Mouse (Mus musculus): Measurements from ENCODE around the gene Psg19. TPM values are rescaled to one million over a fixed set of nuclear protein-coding genes. Genes with fewer than 3 reads are reported as not detected.
"Not testable (repeated sequence)": the region's sequence is repeated elsewhere in the genome, so short reads cannot be mapped to it uniquely, and the experiment has no call there.

Gene Psg19
- polyA plus RNA-seq, 1 experiment from 2014 or later, result not detected

DNA sequence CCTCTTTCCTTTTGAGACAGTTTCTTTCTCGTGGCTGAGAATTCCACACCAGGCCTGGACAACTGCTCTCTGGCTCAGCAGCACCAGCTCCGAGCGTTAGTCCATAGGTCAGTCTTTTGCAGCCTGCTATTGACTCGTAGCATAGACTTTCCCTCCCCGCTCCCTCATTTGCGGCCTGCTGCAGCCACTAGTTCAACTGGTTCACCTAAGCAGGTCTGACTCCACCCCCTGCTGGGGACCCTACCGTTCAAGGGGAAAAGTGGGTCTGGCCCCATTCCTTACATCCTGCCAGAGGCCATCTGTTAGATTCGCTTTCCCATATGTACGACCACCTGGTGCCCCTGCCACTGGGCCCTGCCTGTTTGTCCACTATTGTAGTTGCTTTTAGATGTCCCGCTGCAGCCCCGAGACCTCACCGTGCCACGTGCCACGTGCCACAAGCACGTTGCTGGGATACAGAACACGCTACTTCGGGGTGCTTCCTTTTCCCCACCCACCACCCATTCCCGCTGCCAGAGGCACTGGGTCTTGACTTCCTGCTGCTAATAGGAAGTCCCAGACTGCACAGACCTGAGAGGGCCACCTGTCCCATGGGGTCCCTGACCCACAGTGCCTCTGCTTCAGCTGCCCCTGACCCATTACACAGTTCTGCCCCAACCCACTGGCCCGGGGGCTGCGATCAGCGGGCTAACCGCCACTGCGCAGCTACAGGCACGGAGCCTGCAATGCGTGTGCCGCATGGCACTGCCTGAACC is 29.6 kb upstream of the Psg19 start:
- 68% methylated on average over 26 of the region's 26 CpGs for WGBS
- no peaks in the 10 kb centered on the region for H3K4me1 ChIP-seq (replicated peaks; ENCODE audit: control insufficient read depth, insufficient read depth, low read length)
- no peak overlapping the region for H3K9ac ChIP-seq (ENCODE audit: low read depth, low read length)
- no peak for DNase-seq (ENCODE audit: low spot score)
- no peak overlapping the region for H3K4me2 ChIP-seq
- no peak; the same call in none of the 2 replicates for ATAC-seq (replicated peaks; ENCODE audit: low FRiP score)
- H3K36me3 ChIP-seq (ENCODE audit: control insufficient read depth, insufficient read depth, low read length), result no peaks in the 10 kb centered on the region
- no peak overlapping the region for H3K27ac ChIP-seq (ENCODE audit: low read depth, low read length)
- no peaks in the 10 kb centered on the region for H3K9me3 ChIP-seq (ENCODE audit: control insufficient read depth, low read length)
- no peak overlapping the region for H3K4me3 ChIP-seq (ENCODE audit: low read depth, low read length)
- H3K27me3 ChIP-seq (replicated peaks; ENCODE audit: control insufficient read depth, insufficient read depth, low read length), result no peaks in the 10 kb centered on the region

DNA sequence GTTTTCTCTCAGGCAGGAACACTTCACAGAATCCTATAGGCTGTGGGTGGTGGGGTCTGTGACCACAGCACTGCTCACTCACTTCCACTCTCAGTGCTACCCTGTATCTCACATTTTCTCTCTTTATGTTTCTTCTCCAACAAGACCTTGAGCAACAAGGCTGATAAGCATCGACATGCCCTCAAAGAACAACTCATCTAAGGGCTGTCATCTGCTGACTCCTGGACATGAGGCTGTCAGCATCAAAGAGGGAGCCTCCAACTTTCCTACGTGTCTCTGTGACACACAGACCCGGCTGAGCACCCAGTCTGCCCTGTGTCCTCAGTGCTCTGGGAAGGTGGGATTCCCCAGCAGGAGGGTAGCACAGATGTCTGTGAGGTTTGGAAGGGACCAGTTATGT is 23.2 kb upstream of the Psg19 start, which contains the start of gene Psg17:
Gene Psg17 (minus strand): TSS at position 101 of the 400 bp plus-strand sequence.
- H3K27ac ChIP-seq (ENCODE audit: low read depth, low read length), result no peak within 1 kb of the TSS
- no peaks in the 10 kb centered on the region for H3K9me3 ChIP-seq (ENCODE audit: control insufficient read depth, low read length)
- ATAC-seq (replicated peaks; ENCODE audit: low FRiP score) (no peak), DNase-seq (ENCODE audit: low spot score) (no peak)
- H3K27me3 ChIP-seq (replicated peaks; ENCODE audit: control insufficient read depth, insufficient read depth, low read length), result no peaks in the 10 kb centered on the region
- H3K9ac ChIP-seq (ENCODE audit: low read depth, low read length), result no peak within 1 kb of the TSS
- no peak within 1 kb of the TSS for H3K4me2 ChIP-seq
- WGBS, result 59% methylated on average over 3 of the region's 3 CpGs
- no peaks in the 10 kb centered on the region for H3K4me1 ChIP-seq (replicated peaks; ENCODE audit: control insufficient read depth, insufficient read depth, low read length)
- H3K4me3 ChIP-seq (ENCODE audit: low read depth, low read length), result no peak within 1 kb of the TSS
- no peaks in the 10 kb centered on the region for H3K36me3 ChIP-seq (ENCODE audit: control insufficient read depth, insufficient read depth, low read length)

DNA sequence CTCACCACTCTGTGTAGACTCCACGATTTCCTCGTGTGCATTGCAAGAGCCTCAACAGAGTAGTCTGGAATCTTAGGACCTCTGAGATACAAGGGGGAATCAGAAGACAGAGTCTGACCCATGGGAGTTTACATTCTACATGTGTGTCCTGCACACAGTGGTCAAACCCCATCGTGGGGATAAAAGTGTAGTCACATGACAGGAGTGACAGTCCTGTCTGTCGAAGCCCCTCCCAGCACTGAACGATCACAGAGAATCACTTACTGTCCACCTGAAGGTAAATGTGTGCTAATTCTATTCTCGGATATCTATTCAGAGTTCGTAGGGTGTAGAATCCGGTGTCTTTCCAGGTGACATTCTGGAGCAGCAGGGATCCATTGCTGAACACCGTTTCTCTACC is 20.0 kb upstream of the Psg19 start:
- no peak overlapping the region for H3K4me2 ChIP-seq
- no peaks in the 10 kb centered on the region for H3K36me3 ChIP-seq (ENCODE audit: control insufficient read depth, insufficient read depth, low read length)
- H3K9me3 ChIP-seq (ENCODE audit: control insufficient read depth, low read length), result no peaks in the 10 kb centered on the region
- no peaks in the 10 kb centered on the region for H3K4me1 ChIP-seq (replicated peaks; ENCODE audit: control insufficient read depth, insufficient read depth, low read length)
- no peak overlapping the region for H3K4me3 ChIP-seq (ENCODE audit: low read depth, low read length)
- 75% methylated on average over 9 of the region's 9 CpGs for WGBS
- ATAC-seq (replicated peaks; ENCODE audit: low FRiP score), result no peak
- H3K27ac ChIP-seq (ENCODE audit: low read depth, low read length), result no peak overlapping the region
- no peak overlapping the region for H3K9ac ChIP-seq (ENCODE audit: low read depth, low read length)
- DNase-seq (ENCODE audit: low spot score), result no peak
- no peaks in the 10 kb centered on the region for H3K27me3 ChIP-seq (replicated peaks; ENCODE audit: control insufficient read depth, insufficient read depth, low read length)

DNA sequence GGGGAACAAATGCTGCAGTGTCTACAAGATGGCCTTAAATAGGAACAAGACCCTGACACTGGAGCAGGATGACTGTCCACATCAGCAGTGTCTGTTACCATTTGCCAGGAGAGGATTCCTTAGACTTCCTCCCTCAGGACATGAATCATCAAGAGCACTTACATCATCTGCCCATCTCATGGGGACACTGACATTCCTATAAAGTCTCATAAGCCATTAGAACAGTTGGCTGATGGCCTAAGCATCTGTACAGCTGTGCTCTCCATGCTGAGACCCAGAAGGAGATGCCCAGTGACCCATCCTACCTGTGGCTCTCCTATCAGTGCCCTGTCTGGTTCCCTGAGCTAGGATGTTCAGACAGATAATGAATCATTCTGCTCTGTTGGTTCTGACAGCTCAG is 5.2 kb upstream of the Psg19 start:
- DNase-seq (ENCODE audit: low spot score) (no peak), ATAC-seq (replicated peaks; ENCODE audit: low FRiP score) (no peak)
- no peak overlapping the region for H3K4me3 ChIP-seq (ENCODE audit: low read depth, low read length)
- H3K4me2 ChIP-seq, result no peak overlapping the region
- no peak overlapping the region for H3K9ac ChIP-seq (ENCODE audit: low read depth, low read length)
- H3K27ac ChIP-seq (ENCODE audit: low read depth, low read length), result no peak overlapping the region
- H3K9me3 ChIP-seq (ENCODE audit: control insufficient read depth, low read length), result no peaks in the 10 kb centered on the region
- no peaks in the 10 kb centered on the region for H3K36me3 ChIP-seq (ENCODE audit: control insufficient read depth, insufficient read depth, low read length)
- no peaks in the 10 kb centered on the region for H3K4me1 ChIP-seq (replicated peaks; ENCODE audit: control insufficient read depth, insufficient read depth, low read length)
- H3K27me3 ChIP-seq (replicated peaks; ENCODE audit: control insufficient read depth, insufficient read depth, low read length), result no peaks in the 10 kb centered on the region

DNA sequence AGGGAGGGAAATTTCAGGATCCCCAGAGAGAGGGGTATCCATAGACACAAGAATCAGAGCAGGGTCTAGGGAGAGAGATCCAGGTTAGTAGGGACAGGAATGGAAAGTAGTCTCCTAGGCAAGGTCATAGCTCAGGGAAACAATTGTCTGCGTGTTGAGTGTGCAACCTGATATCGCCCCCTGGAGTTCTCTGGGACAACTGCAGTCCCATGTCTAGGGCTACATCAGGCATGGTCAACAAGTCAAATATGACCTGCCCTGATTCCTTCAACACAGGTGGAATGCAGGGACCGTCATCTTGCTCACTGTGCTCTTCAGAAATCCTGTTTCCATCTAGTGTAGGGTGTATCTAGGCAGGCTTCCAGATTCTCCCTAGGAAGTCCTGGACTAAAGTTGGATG is 809 bp upstream of the Psg19 start:
- Histone ChIP-seq H3K27me3 (replicated peaks; ENCODE audit: control insufficient read depth, insufficient read depth, low read length) (no peaks in the 10 kb centered on the region), H3K4me2 (no peak overlapping the region), H3K4me3 (ENCODE audit: low read depth, low read length) (no peak overlapping the region), H3K36me3 (ENCODE audit: control insufficient read depth, insufficient read depth, low read length) (no peaks in the 10 kb centered on the region), H3K4me1 (replicated peaks; ENCODE audit: control insufficient read depth, insufficient read depth, low read length) (no peaks in the 10 kb centered on the region), H3K9ac (ENCODE audit: low read depth, low read length) (no peak overlapping the region), H3K9me3 (ENCODE audit: control insufficient read depth, low read length) (no peaks in the 10 kb centered on the region), H3K27ac (ENCODE audit: low read depth, low read length) (no peak overlapping the region)
- DNase-seq (ENCODE audit: low spot score), result no peak
- WGBS, result 41% methylated on average over 3 of the region's 3 CpGs
- ATAC-seq (replicated peaks; ENCODE audit: low FRiP score), result no peak

DNA sequence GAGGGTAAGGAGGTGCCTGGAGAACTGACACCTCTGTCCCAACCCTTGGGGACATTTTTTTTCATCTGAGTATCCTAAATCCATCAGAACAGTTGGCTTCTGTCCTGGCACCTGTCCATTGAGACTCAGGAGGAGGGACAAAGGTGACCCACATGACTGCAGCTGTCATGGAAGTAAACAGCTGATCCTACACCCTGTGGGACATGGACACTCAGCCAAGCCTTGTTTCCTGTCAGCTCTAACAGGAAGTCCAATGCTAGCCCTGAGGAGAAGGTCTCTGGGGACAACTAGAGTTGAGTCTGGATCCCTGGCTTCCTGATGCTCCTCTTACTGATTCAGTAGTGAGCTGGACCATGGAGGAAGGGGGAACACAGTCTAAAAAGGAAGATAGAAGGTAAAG is 7.6 kb downstream of the Psg19 start:
- H3K4me3 ChIP-seq (ENCODE audit: low read depth, low read length); ATAC-seq (replicated peaks; ENCODE audit: low FRiP score); H3K4me2 ChIP-seq; H3K36me3 ChIP-seq (ENCODE audit: control insufficient read depth, insufficient read depth, low read length); H3K9ac ChIP-seq (ENCODE audit: low read depth, low read length); H3K27ac ChIP-seq (ENCODE audit: low read depth, low read length); H3K9me3 ChIP-seq (ENCODE audit: control insufficient read depth, low read length); H3K27me3 ChIP-seq (replicated peaks; ENCODE audit: control insufficient read depth, insufficient read depth, low read length); DNase-seq (ENCODE audit: low spot score); H3K4me1 ChIP-seq (replicated peaks; ENCODE audit: control insufficient read depth, insufficient read depth, low read length): not testable (repeated sequence)

DNA sequence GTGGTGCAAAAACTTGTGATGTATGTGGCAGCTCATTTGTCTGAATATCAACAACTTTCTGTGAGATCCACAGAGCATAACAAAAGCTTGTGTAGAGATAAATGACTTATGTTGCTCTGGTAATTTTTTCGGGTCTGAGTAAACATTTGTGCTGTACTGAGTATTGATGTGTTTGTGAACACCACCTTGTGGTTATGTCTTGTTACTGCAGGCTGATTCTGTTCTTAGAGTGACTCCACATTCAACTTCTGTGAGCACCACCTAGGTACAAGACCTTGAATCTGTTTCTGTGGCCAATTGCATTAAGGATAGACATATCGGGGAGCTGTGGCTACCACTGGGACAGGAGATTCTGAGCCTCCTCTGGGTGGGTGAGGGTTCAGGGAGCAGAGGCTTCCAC is 17.0 kb downstream of the Psg19 start:
- H3K4me2 ChIP-seq; DNase-seq (ENCODE audit: low spot score); H3K27me3 ChIP-seq (replicated peaks; ENCODE audit: control insufficient read depth, insufficient read depth, low read length); H3K4me3 ChIP-seq (ENCODE audit: low read depth, low read length); H3K4me1 ChIP-seq (replicated peaks; ENCODE audit: control insufficient read depth, insufficient read depth, low read length); H3K27ac ChIP-seq (ENCODE audit: low read depth, low read length); H3K9me3 ChIP-seq (ENCODE audit: control insufficient read depth, low read length); H3K9ac ChIP-seq (ENCODE audit: low read depth, low read length); ATAC-seq (replicated peaks; ENCODE audit: low FRiP score); H3K36me3 ChIP-seq (ENCODE audit: control insufficient read depth, insufficient read depth, low read length): not testable (repeated sequence)
- 35% methylated on average over 2 of the region's 2 CpGs for WGBS

DNA sequence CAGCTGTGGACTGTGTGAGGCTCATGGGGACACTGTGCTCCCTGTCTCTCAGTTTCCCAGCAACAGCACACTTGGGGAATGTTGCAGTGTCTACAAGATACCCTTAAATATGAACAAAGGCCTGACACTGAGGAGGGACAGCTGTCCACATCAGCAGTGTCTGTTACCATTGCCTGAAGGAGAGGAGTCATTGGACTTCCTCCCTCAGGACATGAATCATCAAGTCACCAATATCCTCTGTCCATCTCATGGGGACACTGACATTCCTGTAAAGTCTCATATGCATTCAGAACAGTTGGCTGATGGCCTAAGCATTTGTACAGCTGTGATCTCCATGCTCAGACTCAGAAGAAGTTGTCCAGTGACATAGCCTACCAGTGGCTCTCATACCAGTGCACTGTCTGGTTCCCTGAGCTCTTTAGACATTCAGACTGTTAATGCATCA is 19.0 kb downstream of the Psg19 start:
- Histone ChIP-seq H3K9ac (ENCODE audit: low read depth, low read length) (no peak overlapping the region), H3K27ac (ENCODE audit: low read depth, low read length) (no peak overlapping the region), H3K4me2 (no peak overlapping the region), H3K9me3 (ENCODE audit: control insufficient read depth, low read length) (no peaks in the 10 kb centered on the region), H3K4me3 (ENCODE audit: low read depth, low read length) (no peak overlapping the region), H3K36me3 (ENCODE audit: control insufficient read depth, insufficient read depth, low read length) (no peaks in the 10 kb centered on the region), H3K27me3 (replicated peaks; ENCODE audit: control insufficient read depth, insufficient read depth, low read length) (no peaks in the 10 kb centered on the region), H3K4me1 (replicated peaks; ENCODE audit: control insufficient read depth, insufficient read depth, low read length) (no peaks in the 10 kb centered on the region)
- ATAC-seq (replicated peaks; ENCODE audit: low FRiP score) (no peak), DNase-seq (ENCODE audit: low spot score) (no peak)

DNA sequence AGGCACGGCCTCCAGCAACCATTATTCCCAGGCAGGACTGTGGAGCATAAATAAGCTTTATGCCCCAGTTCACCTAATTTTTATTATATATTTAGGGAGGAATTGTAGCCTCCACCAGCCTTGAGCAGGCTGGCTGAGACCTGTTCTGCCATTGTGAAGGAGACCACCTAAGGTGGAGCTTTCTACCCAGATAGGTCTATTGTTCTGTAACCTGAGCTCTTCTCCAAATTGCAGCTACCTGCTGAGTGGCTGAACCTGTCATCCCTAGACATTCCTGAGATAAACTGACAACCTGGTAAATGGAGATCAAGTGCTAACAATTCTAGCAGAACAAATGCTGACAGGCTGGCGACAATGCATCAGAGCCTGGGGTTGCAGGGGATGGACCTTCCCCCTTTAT is 35.4 kb downstream of the Psg19 start:
- not testable (repeated sequence) for H3K9ac ChIP-seq (ENCODE audit: low read depth, low read length); ATAC-seq (replicated peaks; ENCODE audit: low FRiP score); H3K9me3 ChIP-seq (ENCODE audit: control insufficient read depth, low read length); DNase-seq (ENCODE audit: low spot score); H3K36me3 ChIP-seq (ENCODE audit: control insufficient read depth, insufficient read depth, low read length); H3K27me3 ChIP-seq (replicated peaks; ENCODE audit: control insufficient read depth, insufficient read depth, low read length); H3K4me3 ChIP-seq (ENCODE audit: low read depth, low read length); H3K4me1 ChIP-seq (replicated peaks; ENCODE audit: control insufficient read depth, insufficient read depth, low read length); H3K4me2 ChIP-seq; H3K27ac ChIP-seq (ENCODE audit: low read depth, low read length)
- WGBS, result 43% methylated on average over 1 of the region's 2 CpGs

Measured in liver, embryonic 11.5 days (tissue).